Mouse (Mus musculus) frontal cortex, adult (tissue): Measurements from ENCODE around the gene Gk.

Source experiments
- ATAC-seq: cut with Nextera tagmentation; 2 replicates; pipeline ENCODE4 v1.9.2; 2017; ENCODE audit warnings: mild to moderate bottlenecking, moderate library complexity, mixed read lengths; ENCODE audit not compliant: low TSS enrichment

Gk gene

DNA sequence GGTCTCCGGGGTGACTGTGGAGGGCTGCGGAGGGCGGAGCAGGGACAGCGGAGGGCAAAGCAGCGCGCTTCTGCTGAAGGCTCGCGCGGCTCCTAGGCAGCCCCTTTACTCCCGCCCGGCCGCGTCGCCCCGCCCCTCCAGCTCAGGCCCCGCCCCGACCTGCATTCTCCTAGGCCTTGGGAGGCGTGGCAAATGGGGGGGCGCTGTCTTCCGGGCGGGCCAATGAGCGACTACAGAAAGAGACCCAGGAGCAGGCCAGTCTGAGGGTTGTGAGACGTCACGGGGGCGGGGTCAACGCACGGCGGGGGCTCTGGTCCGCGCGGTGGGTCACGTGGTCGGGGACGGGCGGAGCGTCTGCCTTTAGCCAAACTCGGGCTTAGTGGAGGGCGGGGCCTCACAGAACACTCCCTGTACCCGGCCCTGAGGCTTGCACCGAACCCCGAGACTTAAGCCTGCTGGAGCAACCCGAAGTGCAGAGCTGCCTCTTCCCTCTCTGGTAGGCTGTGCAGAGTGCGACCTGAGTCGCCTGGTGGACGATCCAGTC, at the start of gene Gk:
Gene Gk, minus strand, starts transcription at position 276 of the 544 bp plus-strand sequence.
- ATAC-seq = peak; percentile 95

DNA sequence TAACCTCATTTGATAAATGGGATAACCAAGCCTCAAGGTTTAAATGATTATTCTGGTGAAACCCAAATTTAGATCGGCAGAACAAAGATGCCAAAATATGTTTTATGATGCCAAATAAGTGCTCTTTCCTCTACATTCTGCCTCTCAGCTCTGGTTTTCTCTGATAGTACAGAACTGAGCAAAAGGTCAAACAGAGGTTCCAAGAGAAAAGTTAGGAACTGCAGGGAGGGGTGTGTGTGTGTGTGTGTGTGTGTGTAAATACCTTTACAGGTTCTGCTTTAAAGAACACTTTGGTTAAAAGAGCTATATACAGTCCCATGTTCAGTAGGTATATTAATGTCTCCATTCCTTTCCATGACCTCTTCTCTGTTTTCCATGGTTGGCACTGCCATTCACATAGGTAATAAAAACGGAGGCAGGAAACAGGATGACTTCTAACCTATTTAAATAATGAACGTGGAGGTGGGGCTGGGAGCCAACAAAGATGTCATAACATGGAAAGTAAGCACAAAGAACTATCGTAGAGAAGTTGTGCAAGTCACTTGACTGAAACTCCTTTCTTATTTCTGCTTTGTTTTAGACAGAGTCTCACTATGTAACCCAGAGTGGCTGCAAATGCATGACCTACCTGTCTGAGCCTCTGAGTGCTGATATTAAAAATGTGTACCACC, 28.2 kb upstream of the Gk start:
- no peak for ATAC-seq

DNA sequence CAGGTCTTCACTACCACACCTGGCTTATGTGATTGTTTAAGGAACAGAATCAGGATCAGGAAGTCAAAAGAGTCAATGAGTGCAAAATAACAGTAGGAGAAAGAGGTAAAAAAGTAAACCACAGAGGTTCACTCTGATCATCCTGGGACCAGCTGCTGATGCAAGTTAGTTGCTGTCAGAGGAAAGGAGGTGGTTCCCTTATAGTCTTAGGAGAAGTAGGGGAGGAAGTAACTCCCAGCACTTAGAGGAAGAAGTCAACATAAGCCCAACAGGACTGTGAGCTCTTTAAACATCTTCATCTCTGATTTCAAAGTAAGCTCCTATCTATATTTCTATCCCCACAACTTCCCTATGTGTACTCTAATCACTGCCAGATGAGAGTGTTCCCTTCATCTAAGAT, 26.4 kb upstream of the Gk start:
- no peak for ATAC-seq

DNA sequence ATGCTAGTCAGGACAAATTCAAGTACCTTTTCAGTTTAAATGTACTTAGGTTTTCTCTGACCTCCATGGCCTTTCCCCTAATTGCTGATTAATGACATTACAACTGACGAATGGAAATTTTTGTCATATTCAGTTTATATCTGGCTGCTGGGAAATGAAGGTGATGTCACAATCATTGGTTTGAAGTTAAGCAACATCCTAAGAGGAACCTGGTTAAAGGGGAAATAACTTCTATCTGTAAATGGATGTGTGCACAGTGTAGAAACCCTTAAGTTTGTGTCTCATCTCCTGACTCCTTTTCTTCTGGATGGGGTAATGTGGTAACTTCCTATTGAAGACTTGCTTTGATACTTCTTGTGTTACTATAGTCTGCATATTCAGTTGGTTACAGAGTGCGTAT, 20.8 kb upstream of the Gk start:
- ATAC-seq = no peak

DNA sequence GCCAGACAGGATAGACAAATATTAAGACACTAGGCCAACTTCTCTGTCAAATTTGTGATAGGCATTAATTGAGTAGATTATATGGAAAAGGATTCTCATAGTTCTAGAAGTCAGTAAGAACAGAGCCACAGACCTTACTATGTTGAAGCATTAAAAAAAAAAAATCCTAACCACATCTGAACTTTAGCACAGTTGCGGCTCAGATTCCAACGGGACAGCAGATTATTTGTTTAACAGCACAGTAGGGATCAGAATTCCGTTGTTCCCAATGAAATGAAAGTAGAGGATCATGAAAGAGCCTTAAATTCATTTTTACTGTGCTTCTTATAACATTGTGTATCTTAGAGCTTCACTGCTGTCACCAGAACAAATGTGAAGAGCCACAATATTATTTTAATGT, 1.7 kb upstream of the Gk start:
- no peak for ATAC-seq

DNA sequence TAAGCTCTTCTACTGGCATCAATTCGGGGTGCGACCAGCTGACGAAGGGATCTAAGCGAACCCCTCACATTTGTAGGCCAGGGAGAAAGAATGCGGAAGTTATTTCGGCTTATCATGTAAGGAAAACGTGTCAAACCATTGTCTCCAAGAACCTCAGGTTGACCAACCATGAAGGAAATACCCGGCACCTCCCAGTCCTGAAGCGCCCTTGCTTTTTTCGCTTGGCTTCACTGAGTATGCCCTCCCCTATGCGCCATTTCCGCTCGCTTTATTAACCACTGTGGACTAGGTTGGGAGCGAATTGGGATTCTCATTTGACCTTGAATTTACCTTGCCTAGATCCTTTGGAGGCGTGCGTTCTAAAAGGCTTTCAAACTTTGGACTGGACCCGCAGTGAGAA, 522 bp upstream of the Gk start:
- peak; percentile 48 for ATAC-seq

DNA sequence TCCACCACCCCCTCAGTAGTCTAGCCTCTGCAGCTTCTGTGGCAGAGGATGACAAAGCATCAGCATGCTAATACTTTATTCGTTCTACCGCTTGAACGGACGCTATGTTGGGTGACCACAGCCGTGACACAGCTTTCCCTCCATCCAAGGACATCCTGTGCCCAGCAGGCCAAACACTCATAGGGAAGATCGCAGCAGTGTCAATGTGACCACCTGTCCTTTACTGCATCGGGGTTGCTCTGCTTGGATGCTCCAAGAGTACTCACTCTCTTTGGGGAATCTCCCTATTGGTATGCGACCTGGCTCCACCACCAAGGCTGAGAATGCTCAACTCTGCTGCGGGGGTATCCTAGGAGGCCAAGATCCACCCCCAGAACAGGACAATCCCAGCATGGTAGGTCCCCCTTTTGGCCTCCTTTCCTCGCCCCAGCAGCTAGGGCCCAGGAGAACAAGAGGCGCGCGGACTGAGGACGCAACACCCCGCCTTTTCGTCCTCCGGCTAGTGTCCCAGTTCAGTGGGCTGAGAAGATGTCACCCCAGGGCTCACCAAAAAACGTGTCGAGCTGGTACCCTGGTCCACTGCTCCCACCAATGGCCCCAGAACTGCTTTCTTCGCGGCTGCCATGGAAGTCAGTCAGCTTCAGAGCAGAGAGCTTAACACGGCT, 608 bp downstream of the Gk start:
- ATAC-seq = peak; percentile 46

DNA sequence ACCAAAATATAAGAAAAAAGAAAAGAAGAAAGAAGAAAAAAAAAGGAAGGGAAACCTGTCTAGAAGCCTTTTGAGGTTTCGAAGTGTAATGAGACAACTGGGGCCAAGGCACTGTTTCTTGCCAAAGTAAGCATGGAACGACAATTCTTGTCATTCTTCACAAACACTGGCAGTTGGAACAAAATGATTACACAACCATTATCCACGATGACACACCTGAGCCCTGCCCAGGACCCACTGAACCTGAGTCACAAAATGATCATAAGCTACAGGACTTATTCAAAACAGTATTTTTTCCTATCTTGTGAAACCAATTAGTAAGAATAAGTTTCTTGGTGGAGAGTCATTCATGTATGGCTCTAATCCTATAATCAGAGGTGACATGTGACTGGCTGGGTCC, 5.3 kb downstream of the Gk start:
- no peak for ATAC-seq

DNA sequence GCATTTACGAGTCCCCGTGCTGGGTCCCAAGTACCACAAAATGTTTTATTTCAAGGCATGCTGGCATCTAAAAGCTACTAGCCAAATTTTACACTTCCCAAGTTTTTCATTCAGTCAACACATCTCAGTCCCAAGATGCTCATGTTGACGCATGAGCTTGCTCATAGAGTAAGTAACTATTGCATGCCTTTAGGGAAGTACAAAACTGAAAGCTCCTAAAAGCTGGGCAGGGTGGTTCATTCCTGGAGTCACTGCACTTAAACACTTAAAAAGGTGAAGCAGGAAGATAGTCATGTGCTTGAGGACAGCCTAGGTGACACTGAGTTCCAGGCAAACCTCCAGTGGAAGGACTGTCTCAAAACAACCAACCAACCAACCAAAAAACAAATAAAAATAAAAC, 5.9 kb downstream of the Gk start:
- ATAC-seq = no peak

DNA sequence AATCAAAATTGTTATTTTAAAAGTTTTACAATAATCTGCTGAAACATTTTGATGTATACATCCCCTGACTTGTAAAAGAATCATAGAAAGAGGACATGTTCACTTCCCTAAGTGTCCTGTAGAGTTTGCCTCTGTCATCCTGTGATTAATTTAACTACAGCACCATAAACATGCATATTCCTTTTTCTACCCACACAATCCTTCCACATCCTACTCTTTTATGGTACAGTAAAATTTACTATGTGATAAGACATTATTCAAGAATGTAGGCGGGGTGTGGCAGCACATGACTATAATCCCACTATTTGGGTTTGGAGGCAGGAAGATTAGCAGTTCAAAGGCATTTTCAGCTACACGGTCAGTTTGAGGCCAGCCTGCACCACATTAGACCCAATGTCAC, 8.0 kb downstream of the Gk start:
- ATAC-seq = no peak

DNA sequence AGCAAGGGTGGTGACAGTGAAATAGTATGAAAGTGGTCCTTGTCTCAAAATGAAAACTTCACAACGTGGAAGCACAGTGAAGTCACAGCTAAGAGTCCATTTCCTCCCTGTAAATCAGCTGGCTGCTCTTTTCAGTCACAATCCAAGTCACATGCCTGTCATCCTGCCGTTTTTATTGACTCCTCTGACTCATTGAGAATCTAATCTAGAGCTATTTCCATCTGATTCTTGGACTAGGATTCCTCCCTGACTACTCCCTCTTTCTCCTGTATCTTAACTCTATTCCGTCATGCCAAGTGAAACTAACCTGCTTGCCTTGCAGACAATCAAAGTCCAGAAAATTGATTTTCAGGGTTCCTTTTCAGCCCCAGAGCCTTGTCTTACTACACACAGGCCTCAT, 20.6 kb downstream of the Gk start:
- no peak for ATAC-seq

DNA sequence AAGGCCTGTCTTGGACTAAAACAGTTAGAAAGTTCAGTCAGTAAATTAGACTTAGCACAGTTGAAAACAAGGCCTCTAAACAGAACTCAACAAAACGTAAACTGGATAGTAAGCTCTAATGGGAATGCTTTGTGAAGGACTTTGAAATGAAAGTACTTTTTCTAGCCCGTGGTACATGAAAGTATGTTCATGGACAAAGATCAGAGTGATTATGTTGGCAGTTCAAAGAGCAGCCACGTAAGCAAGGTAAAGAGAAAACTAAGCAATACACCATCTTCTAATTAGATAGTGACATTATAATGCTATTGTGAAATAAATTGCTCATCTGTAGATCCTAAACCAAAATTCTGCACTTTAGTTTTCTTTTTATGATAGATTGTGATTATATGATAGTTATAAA, 32.8 kb downstream of the Gk start:
- ATAC-seq = no peak

DNA sequence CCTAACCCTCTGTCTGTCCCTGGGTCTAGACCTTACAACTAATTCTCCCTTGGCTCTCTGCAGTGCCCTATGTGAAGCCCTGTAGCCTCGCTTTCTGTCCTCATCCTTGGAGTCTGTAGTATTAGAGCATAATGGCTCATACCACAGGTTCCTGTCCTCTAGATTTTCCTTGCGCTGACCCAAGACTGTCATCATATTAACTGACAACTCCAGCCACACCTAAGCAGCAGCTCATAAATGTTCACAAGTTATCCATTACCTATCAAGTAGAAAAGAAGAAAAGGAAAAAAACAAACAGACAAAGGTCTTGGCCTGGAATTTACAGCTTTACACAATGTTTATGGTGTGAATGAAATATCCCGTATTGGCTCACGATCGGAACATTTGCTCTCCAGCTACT, 43.4 kb downstream of the Gk start:
- no peak for ATAC-seq

DNA sequence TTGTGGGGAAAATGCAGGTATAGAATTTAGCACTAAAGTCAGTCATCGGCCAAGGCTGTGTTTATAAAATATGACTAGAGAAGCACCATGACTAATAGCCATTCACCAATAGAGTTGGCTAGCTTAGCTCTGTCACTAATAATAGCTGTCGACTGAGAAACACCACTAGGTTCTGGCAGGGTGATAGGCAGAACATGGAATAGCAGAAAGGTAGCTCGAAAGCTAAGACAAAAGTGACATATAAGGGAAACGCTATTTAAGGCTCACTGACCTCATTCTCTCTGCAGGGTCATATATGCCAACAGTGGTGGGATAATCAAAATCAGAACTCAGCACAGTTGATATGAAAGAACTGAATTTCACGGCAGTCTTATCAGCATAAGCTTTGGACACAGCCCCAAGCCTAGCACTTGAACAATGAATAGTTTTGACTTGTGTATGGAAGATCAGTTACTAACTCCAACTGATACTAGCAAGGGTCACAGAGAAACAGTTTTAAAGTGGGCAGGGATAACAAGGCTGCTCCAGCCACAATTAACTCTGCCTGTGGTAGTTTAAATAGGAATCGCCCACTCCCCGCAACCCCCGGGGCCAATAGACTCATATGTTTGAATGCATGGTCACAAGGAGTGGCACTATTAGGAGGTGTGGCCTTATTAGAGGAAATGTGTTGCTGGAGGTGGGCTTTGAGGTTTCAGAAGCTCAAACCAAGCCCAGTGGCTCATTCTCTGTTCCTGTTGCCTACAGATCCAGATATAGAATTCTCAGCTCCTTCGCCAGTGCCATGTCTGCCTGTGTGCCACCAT, 45.3 kb downstream of the Gk start:
- ATAC-seq = no peak

DNA sequence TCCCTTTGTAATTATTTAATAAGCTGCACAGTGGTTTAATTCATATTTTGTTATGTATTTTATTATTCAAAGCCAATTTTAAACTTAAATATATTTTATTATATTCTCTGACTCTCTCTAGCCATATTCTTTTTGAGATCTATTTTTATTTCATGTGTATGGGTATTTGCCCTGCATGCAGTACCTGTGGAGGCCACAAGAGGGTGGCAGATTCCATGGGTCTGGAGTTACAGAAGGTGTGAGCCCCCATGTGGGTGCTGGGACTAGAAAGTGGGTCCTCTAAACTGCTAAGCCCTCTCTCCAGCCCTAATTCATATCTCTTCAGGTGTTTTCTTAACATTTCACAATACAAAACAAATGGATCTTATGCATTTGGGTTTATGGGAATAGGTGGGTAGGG, 55.4 kb downstream of the Gk start:
- no peak for ATAC-seq

DNA sequence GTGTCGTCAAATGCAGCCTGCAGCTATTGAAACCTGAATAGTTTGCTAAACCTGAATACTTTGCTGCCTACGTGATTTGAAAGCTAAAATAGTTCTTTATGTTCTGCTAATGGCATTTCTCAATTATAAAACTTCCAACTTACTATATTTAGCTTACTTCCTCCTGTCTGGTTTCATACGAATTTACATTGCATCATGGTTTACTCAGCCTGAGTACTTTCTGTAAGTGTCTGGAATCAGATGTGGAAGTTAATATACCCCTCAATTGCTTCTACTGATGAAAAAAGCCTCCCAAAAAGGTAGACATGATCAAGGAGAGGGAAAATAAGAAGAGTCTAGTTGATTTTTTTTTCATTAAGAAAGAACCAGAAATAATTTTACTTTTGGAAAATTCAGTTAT, 66.2 kb downstream of the Gk start:
- ATAC-seq = no peak

DNA sequence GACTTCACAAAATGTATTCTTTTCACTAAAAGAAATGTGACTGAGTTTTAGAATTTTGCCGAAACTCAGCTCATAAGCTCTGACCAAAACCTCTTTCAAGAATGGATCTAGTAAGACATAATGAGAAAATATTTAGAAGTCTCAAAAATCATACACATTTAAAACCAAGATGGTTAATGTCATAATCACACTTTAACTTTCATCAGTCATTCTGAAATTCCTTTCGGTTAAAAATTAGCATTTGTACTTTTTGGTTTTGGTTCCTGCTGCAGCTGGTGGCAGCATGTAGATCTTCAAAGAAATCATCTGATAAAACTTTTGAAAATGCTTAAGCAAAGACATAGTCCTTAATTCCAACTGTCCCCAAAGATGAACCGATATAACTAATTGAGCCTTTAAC, 70.9 kb downstream of the Gk start:
- no peak for ATAC-seq

DNA sequence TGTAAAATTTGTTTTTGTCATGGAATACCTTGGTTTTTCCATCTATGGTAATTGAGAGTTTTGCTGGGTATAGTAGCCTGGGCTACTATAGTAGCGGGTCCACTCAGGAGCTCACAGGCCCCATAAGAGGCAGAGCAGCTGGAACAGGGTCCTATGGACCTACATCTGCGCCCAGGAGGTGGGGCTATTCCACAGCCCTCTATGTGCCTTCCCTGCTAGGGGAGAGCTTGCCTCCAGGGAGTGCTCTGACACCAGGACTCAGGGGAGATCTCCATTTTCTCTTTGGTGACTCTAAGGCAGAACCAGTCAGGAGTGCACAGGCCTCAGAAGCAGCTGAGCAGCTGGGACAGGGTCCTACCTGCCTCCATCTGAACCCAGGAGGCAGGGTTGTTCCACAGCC, 92.9 kb downstream of the Gk start:
- ATAC-seq = no peak

DNA sequence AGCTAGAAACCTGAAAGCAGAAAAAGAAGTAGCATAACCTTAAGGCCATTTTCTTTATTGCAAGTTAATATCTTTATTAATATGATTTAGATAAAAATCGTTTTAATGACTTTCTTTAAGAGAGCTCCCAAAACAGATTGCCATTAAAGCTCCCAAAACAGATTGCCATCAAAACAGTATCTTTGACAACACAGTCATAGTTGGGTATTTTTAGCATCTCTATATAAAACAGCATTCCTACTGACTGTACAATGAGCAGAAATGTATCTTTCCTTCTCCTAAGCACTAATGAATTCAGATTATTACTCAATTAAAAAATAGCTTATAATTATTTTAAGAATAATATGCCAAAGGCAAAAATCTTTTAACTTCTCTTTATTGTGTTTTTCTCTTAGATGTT, 94.5 kb downstream of the Gk start:
- no peak for ATAC-seq

DNA sequence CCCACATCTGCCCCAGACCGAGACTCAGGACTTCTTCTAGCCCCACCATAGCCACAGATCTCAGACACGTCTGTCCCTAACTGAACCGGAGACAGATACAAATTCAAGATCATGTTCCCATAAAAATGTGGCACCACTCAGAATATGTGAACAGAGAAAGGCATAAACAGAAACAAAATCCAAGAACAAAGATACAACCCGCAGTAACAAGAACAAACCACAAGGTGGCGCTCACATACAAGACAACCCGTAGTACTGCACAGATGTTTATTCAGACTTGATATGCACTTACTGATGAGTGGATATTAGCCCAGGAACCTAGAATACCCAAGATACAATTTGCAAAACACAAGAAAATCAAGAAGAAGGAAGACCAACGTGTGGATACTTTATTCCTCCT, 99.8 kb downstream of the Gk start:
- peak; percentile 57 for ATAC-seq
